Mouse (Mus musculus) spleen, adult 2 months (tissue): ENCODE measurements around the gene Ascc2. TPM values are rescaled to one million over a fixed set of nuclear protein-coding genes. Genes with fewer than 3 reads are reported as not detected.

Experiments used
- DNase-seq, 2 experiments: peaks; one replicate each; pipeline versions ENCODE4 v3.0.0 to v3.0.0-alpha.2; 2012 to 2021; ENCODE audit warnings: low spot score in 2 of 2, low read depth in 1 of 2
- H3K27ac ChIP-seq: fragments of 200-500 bp; 2 replicates; pipeline ENCODE4 v1.5.1; 2012; ENCODE audit warnings: low read length, inconsistent platforms; ENCODE audit not compliant: insufficient read depth
- H3K27me3 ChIP-seq: fragments of 200-500 bp; 2 replicates; pipeline ENCODE4 v1.6.1; 2012; ENCODE audit warnings: mild to moderate bottlenecking, moderate library complexity, low read length, inconsistent platforms; ENCODE audit not compliant: control insufficient read depth, insufficient read depth
- H3K36me3 ChIP-seq: fragments of 200-500 bp; 2 replicates; pipeline ENCODE4 v1.6.1; 2012; ENCODE audit warnings: mild to moderate bottlenecking, low read length, inconsistent platforms; ENCODE audit not compliant: control insufficient read depth, insufficient read depth
- H3K4me1 ChIP-seq: fragments of 200-500 bp; 2 replicates; pipeline ENCODE4 v1.6.1; 2011; ENCODE audit warnings: inconsistent platforms; ENCODE audit not compliant: control insufficient read depth, insufficient read depth, insufficient read length
- H3K4me3 ChIP-seq: fragments of 200-500 bp; 2 replicates; pipeline ENCODE4 v1.5.1; 2011; ENCODE audit warnings: mild to moderate bottlenecking, inconsistent platforms; ENCODE audit not compliant: insufficient read depth, insufficient read length; ENCODE audit errors: extremely low read depth
- CTCF ChIP-seq: fragments of 200-500 bp; IDR thresholded peaks from 2 replicates; pipeline ENCODE4 v1.5.1; 2011; ENCODE audit warnings: mild to moderate bottlenecking, inconsistent platforms; ENCODE audit not compliant: insufficient read depth, insufficient read length, insufficient replicate concordance; ENCODE audit errors: extremely low read depth
- POLR2A ChIP-seq: fragments of 200-500 bp; IDR thresholded peaks from 2 replicates; pipeline ENCODE4 v1.6.1; 2011; ENCODE audit warnings: low read depth, low read length, inconsistent platforms
- WGBS: fragments of 180-500 bp; shearing (Covaris S2); methylation state at CpG from one replicate; pipeline ENCODE4 v1.1.7; 2018; 5-methylcytosine and 5-hydroxymethylcytosine counted together
- polyA plus RNA-seq: library from polyadenylated mRNA; depleted of rRNA; stranded (reverse); fragments of >200 nt; gene quantifications from 2 replicates; pipeline ENCODE4 v1.2.3, GENCODE M21; 2012

Ascc2 gene
- polyA plus RNA-seq, 1 experiment, result 11.2 TPM

GRCm38 (mm10) chr11:4690353-4690752, 52.8 kb downstream of the Ascc2 start:
- WGBS, result 88% methylated on average over 7 of the region's 7 CpGs
- TF ChIP-seq POLR2A (no peak), CTCF (no peak)
- no peak overlapping the region for H3K4me3 ChIP-seq

GRCm38 (mm10) chr11:4691213-4691612, 53.7 kb downstream of the Ascc2 start:
- no peaks in the 10 kb centered on the region for H3K27me3 ChIP-seq
- no peaks in the 10 kb centered on the region for H3K4me1 ChIP-seq
- H3K27ac ChIP-seq, result no peak overlapping the region
- no peak for TF ChIP-seq POLR2A
- TF ChIP-seq CTCF, result no peak
- WGBS, result 84% methylated on average over 10 of the region's 10 CpGs
- no peak overlapping the region for H3K4me3 ChIP-seq
- DNase-seq, result no peak
- no peaks in the 10 kb centered on the region for H3K36me3 ChIP-seq

More at GRCm38 (mm10) chr11:4690353-4690752, 52.8 kb downstream of the Ascc2 start:
- Histone ChIP-seq H3K27ac (no peak overlapping the region), H3K4me1 (no peaks in the 10 kb centered on the region), H3K27me3 (no peaks in the 10 kb centered on the region), H3K36me3 (no peaks in the 10 kb centered on the region)
- DNase-seq, result no peak

GRCm38 (mm10) chr11:4692162-4692561, 54.6 kb downstream of the Ascc2 start:
- no peak for DNase-seq
- WGBS, result 90% methylated on average over 11 of the region's 11 CpGs
- H3K27ac ChIP-seq, result no peak overlapping the region
- H3K4me1 ChIP-seq, result no peaks in the 10 kb centered on the region
- H3K36me3 ChIP-seq, result no peaks in the 10 kb centered on the region
- TF ChIP-seq CTCF (no peak), POLR2A (no peak)
- H3K27me3 ChIP-seq, result no peaks in the 10 kb centered on the region
- H3K4me3 ChIP-seq, result no peak overlapping the region

GRCm38 (mm10) chr11:4697043-4697983, 59.8 kb downstream of the Ascc2 start:
- TF ChIP-seq CTCF, result no peak
- TF ChIP-seq POLR2A, result no peak
- DNase-seq, result no peak
- 47% methylated on average over 7 of the region's 7 CpGs for WGBS
- H3K27me3 ChIP-seq, result no peaks in the 10 kb centered on the region
- H3K4me1 ChIP-seq, result no peaks in the 10 kb centered on the region
- H3K36me3 ChIP-seq, result peaks cover 9% of the 10 kb centered on the region
- no peak overlapping the region for H3K4me3 ChIP-seq
- no peak overlapping the region for H3K27ac ChIP-seq

- Histone ChIP-seq H3K36me3 (peaks cover 9% of the 10 kb centered on the region), H3K4me1 (peaks cover 5% of the 10 kb centered on the region; the same call in 1 of the 2 replicates), H3K27ac (no peak overlapping the region), H3K27me3 (no peaks in the 10 kb centered on the region), H3K4me3 (no peak overlapping the region)
- DNase-seq, result no peak
- no peak for TF ChIP-seq POLR2A
- no peak for TF ChIP-seq CTCF
- 93% methylated on average over 8 of the region's 8 CpGs for WGBS
Measured at GRCm38 (mm10) chr11:4700726-4701125, 63.2 kb downstream of the Ascc2 start.

GRCm38 (mm10) chr11:4703688-4704071, 66.1 kb downstream of the Ascc2 start:
- Histone ChIP-seq H3K27me3 (no peaks in the 10 kb centered on the region), H3K4me1 (peaks cover 5% of the 10 kb centered on the region; the same call in 1 of the 2 replicates), H3K4me3 (peak overlapping the region; percentile 96), H3K36me3 (peaks cover 9% of the 10 kb centered on the region), H3K27ac (peak overlapping the region; percentile 78)
- 3% methylated on average over 12 of the region's 12 CpGs for WGBS
- no peak for TF ChIP-seq CTCF
- TF ChIP-seq POLR2A, result no peak
- no peak for DNase-seq
